Mouse (Mus musculus) liver, postnatal 0 days (tissue): ENCODE results near the gene Klf13. TPM values are rescaled to one million over a fixed set of nuclear protein-coding genes. Genes with fewer than 3 reads are reported as not detected.
A peak's percentile ranks its signal among the peaks of the same experiment; 100 is the strongest.

ENCODE experiments used
- ATAC-seq: fragments of 200-750 bp; cut with Nextera tagmentation; 2 replicates; pipeline ENCODE4 v1.8.0; 2017; ENCODE audit warnings: mild to moderate bottlenecking, moderate library complexity
- DNase-seq: peaks from one replicate; pipeline ENCODE4 v3.0.0-alpha.2; 2016
- H3K27ac ChIP-seq: fragments of 300-500 bp; sonication (generic); 2 replicates; pipeline ENCODE4 v1.5.1; 2014; ENCODE audit warnings: antibody characterized with exemption, moderate library complexity, mild to moderate bottlenecking, low read depth
- H3K27me3 ChIP-seq: fragments of 300-500 bp; sonication (generic); 2 replicates; pipeline ENCODE4 v1.6.1; 2014; ENCODE audit warnings: low read length, control low read depth, mixed read lengths; ENCODE audit not compliant: insufficient read depth
- H3K36me3 ChIP-seq: fragments of 300-500 bp; sonication (generic); replicated peaks from 2 replicates; pipeline ENCODE4 v1.6.1; 2014; ENCODE audit warnings: mild to moderate bottlenecking, control low read depth, low read length, moderate library complexity, mixed read lengths; ENCODE audit not compliant: insufficient read depth
- H3K4me1 ChIP-seq: fragments of 300-500 bp; sonication (generic); 2 replicates; pipeline ENCODE4 v1.6.1; 2014; ENCODE audit warnings: antibody characterized with exemption, mild to moderate bottlenecking, control low read depth; ENCODE audit not compliant: insufficient read depth
- H3K4me2 ChIP-seq: fragments of 300-500 bp; sonication (generic); 2 replicates; pipeline ENCODE4 v1.6.1; 2014; ENCODE audit warnings: low read depth, mild to moderate bottlenecking, low read length, moderate library complexity, mixed read lengths
- H3K4me3 ChIP-seq: fragments of 300-500 bp; sonication (generic); 2 replicates; pipeline ENCODE4 v1.5.1; 2014; ENCODE audit warnings: low read depth, low read length
- H3K9ac ChIP-seq: fragments of 300-500 bp; sonication (generic); replicated peaks from 2 replicates; pipeline ENCODE4 v1.6.1; 2014; ENCODE audit warnings: mild to moderate bottlenecking, moderate library complexity
- H3K9me3 ChIP-seq: fragments of 300-500 bp; sonication (generic); 2 replicates; pipeline ENCODE4 v1.6.1; 2016; ENCODE audit warnings: mild to moderate bottlenecking, control low read depth, low read length, mixed read lengths
- CTCF ChIP-seq: sonication (generic); IDR thresholded peaks from 2 replicates; pipeline ENCODE4 v1.5.1; 2016; ENCODE audit warnings: antibody characterized with exemption, low read depth
- EP300 ChIP-seq: IDR thresholded peaks from 2 replicates; pipeline ENCODE4 v1.6.1; 2016; ENCODE audit warnings: antibody characterized with exemption, low read depth, mild to moderate bottlenecking
- WGBS: fragments of 180-500 bp; shearing (Covaris S2); extraction: QIAGEN DNeasy Blood & Tissue Kit; methylation state at CpG from one replicate; pipeline ENCODE4 v1.1.7; 2014; ENCODE audit not compliant: insufficient replicate concordance; 5-methylcytosine and 5-hydroxymethylcytosine counted together
- polyA plus RNA-seq: library from polyadenylated mRNA; unstranded; fragments of >200 nt; fragmentation: Nextera tagmentation; extraction: Ambion mirVana; gene quantifications from 2 replicates; pipeline ENCODE4 v1.2.1, GENCODE M21; 2015

Klf13 gene
- polyA plus RNA-seq, 1 experiment from 2014 or later: 25.7 TPM

DNA sequence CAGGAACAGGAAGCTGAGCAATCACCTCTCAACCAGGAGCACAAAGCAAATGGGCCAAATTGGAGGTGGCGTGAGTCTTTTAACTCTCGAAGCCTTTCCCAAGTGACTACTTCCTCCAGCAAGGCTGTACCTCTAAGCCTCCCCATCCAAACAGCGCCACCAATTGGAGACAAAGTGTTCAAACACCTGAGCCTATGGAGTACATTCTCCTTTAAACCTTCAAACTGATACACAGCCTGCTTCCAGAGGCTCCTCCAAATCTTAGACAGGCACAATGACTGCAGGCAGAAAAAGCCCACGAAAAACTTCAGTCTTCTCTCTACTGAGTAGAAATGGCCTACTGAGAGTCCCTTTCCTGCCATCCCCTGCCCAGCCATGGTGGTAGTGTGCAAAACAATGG is 38.9 kb upstream of the Klf13 start:
- Histone ChIP-seq H3K27ac (no peak overlapping the region), H3K4me3 (no peak overlapping the region), H3K4me2 (no peak overlapping the region), H3K4me1 (peaks cover 18% of the 10 kb centered on the region), H3K9ac (no peak overlapping the region), H3K9me3 (peaks cover 2% of the 10 kb centered on the region; the same call in 1 of the 2 replicates), H3K36me3 (no peaks in the 10 kb centered on the region), H3K27me3 (no peaks in the 10 kb centered on the region)
- ATAC-seq: no peak
- 90% methylated on average over 4 of the region's 4 CpGs for WGBS
- TF ChIP-seq EP300 (no peak), CTCF (0 out of 2 replicates have a peak, but pooled peaks have one; percentile 7)
- peak; percentile 10 for DNase-seq

DNA sequence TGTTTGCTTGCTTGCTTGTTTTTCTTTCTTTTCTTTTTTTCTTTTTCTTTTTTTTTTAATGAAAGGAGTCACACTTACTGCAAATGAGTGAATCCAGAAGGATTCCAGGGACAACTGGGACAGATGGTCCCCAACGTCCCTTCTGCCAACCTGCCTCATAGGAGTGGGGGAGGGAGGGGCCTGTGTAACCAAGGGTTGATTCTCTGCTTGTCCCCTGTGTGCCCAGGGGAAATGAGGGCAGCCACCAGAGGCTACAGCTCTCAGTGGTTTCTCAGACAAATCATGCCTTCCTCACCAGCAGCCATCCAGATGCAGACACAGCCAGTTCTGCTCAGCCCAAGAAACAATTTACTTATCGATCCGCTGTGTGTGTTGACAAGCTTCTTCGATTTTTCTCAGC is 32.3 kb upstream of the Klf13 start:
- H3K4me1 ChIP-seq: peaks cover 19% of the 10 kb centered on the region
- H3K9me3 ChIP-seq: no peaks in the 10 kb centered on the region
- WGBS: 78% methylated on average over 4 of the region's 4 CpGs
- ATAC-seq: no peak
- H3K9ac ChIP-seq: no peak overlapping the region
- TF ChIP-seq CTCF (no peak), EP300 (no peak)
- no peaks in the 10 kb centered on the region for H3K36me3 ChIP-seq
- no peak overlapping the region for H3K27ac ChIP-seq
- no peaks in the 10 kb centered on the region for H3K27me3 ChIP-seq
- H3K4me2 ChIP-seq: no peak overlapping the region
- no peak overlapping the region for H3K4me3 ChIP-seq
- DNase-seq: peak; percentile 18

GRCm38 (mm10) chr7:63969941-63970340 is 31.2 kb upstream of the Klf13 start:
- peaks cover 29% of the 10 kb centered on the region for H3K4me1 ChIP-seq
- no peak overlapping the region for H3K27ac ChIP-seq
- DNase-seq: no peak
- TF ChIP-seq CTCF (no peak), EP300 (no peak)
- H3K9ac ChIP-seq: no peak overlapping the region
- no peaks in the 10 kb centered on the region for H3K9me3 ChIP-seq
- no peak for ATAC-seq
- WGBS: 81% methylated on average over 3 of the region's 3 CpGs
- H3K4me2 ChIP-seq: no peak overlapping the region
- H3K27me3 ChIP-seq: no peaks in the 10 kb centered on the region
- no peak overlapping the region for H3K4me3 ChIP-seq
- no peaks in the 10 kb centered on the region for H3K36me3 ChIP-seq

GRCm38 (mm10) chr7:63965635-63966418 is 27.1 kb upstream of the Klf13 start:
- TF ChIP-seq CTCF (no peak), EP300 (no peak)
- Histone ChIP-seq H3K9me3 (no peaks in the 10 kb centered on the region), H3K4me3 (no peak overlapping the region), H3K9ac (no peak overlapping the region), H3K36me3 (no peaks in the 10 kb centered on the region), H3K27me3 (no peaks in the 10 kb centered on the region), H3K27ac (no peak overlapping the region), H3K4me2 (no peak overlapping the region), H3K4me1 (peaks cover 15% of the 10 kb centered on the region)
- WGBS: 52% methylated on average over 5 of the region's 5 CpGs
- DNase-seq (no peak), ATAC-seq (no peak)

- Histone ChIP-seq H3K27ac (no peak overlapping the region), H3K4me3 (no peak overlapping the region), H3K4me2 (no peak overlapping the region), H3K4me1 (peaks cover 15% of the 10 kb centered on the region), H3K9me3 (no peaks in the 10 kb centered on the region), H3K27me3 (no peaks in the 10 kb centered on the region), H3K36me3 (no peaks in the 10 kb centered on the region), H3K9ac (no peak overlapping the region)
- 57% methylated on average over 2 of the region's 2 CpGs for WGBS
- ATAC-seq: 0 out of 2 replicates have a peak, but pooled peaks have one; percentile 29
- TF ChIP-seq EP300: no peak
- TF ChIP-seq CTCF: 0 out of 2 replicates have a peak, but pooled peaks have one; percentile 14
- no peak for DNase-seq
Measured at GRCm38 (mm10) chr7:63965135-63965534, 26.4 kb upstream of the Klf13 start.

GRCm38 (mm10) chr7:63964121-63964520 is 25.4 kb upstream of the Klf13 start:
- no peak overlapping the region for H3K27ac ChIP-seq
- WGBS: 74% methylated on average over 6 of the region's 6 CpGs
- no peaks in the 10 kb centered on the region for H3K36me3 ChIP-seq
- ATAC-seq: no peak
- H3K4me3 ChIP-seq: no peak overlapping the region
- H3K4me2 ChIP-seq: no peak overlapping the region
- TF ChIP-seq EP300 (no peak), CTCF (peak; percentile 23; the same call in 1 of the 2 replicates)
- no peak for DNase-seq
- no peak overlapping the region for H3K9ac ChIP-seq
- peaks cover 15% of the 10 kb centered on the region for H3K4me1 ChIP-seq
- no peaks in the 10 kb centered on the region for H3K9me3 ChIP-seq
- H3K27me3 ChIP-seq: no peaks in the 10 kb centered on the region
